Mouse (Mus musculus): Measurements from ENCODE around the gene Ranbp3l. TPM values are rescaled to one million over a fixed set of nuclear protein-coding genes. Genes with fewer than 3 reads are reported as not detected.

The Ranbp3l gene
- polyA plus RNA-seq, 1 experiment from 2014 or later, result 0.09 TPM

- Histone ChIP-seq H3K27ac (ENCODE audit: low read depth) (no peak overlapping the region), H3K4me1 (ENCODE audit: insufficient read depth) (no peaks in the 10 kb centered on the region), H3K4me2 (no peak overlapping the region), H3K27me3 (ENCODE audit: insufficient read depth, low read length) (no peaks in the 10 kb centered on the region), H3K9ac (no peak overlapping the region), H3K36me3 (ENCODE audit: insufficient read depth) (peaks cover 66% of the 10 kb centered on the region), H3K4me3 (ENCODE audit: low read depth, low read length) (no peak overlapping the region), H3K9me3 (ENCODE audit: low read depth, low read length) (no peaks in the 10 kb centered on the region)
- WGBS, result 66% methylated on average over 3 of the region's 3 CpGs
- no peak for DNase-seq
- no peak for ATAC-seq (ENCODE audit: insufficient read depth)
- no peak for TF ChIP-seq CTCF (IDR thresholded peaks at IDR 0.05; ENCODE audit: low read depth)
Measured at GRCm38 (mm10) chr15:9111648-9112047, 143.9 kb downstream of the Ranbp3l start.

GRCm38 (mm10) chr15:9113556-9113955, 145.8 kb downstream of the Ranbp3l start:
- Histone ChIP-seq H3K27ac (ENCODE audit: low read depth) (no peak overlapping the region), H3K9me3 (ENCODE audit: low read depth, low read length) (no peaks in the 10 kb centered on the region), H3K9ac (no peak overlapping the region), H3K4me2 (no peak overlapping the region), H3K27me3 (ENCODE audit: insufficient read depth, low read length) (no peaks in the 10 kb centered on the region), H3K4me3 (ENCODE audit: low read depth, low read length) (no peak overlapping the region), H3K4me1 (ENCODE audit: insufficient read depth) (no peaks in the 10 kb centered on the region), H3K36me3 (ENCODE audit: insufficient read depth) (peaks cover 74% of the 10 kb centered on the region)
- WGBS, result 61% methylated on average over 9 of the region's 9 CpGs
- TF ChIP-seq CTCF (IDR thresholded peaks at IDR 0.05; ENCODE audit: low read depth), result no peak
- DNase-seq, result peak; percentile 83
- 0 out of 2 replicates have a peak, but pooled peaks have one; percentile 28 for ATAC-seq (ENCODE audit: insufficient read depth)

- WGBS, result 44% methylated on average over 4 of the region's 4 CpGs
- Histone ChIP-seq H3K4me3 (ENCODE audit: low read depth, low read length) (no peak overlapping the region), H3K4me1 (ENCODE audit: insufficient read depth) (no peaks in the 10 kb centered on the region), H3K27ac (ENCODE audit: low read depth) (no peak overlapping the region), H3K9me3 (ENCODE audit: low read depth, low read length) (no peaks in the 10 kb centered on the region), H3K9ac (no peak overlapping the region), H3K4me2 (no peak overlapping the region), H3K27me3 (ENCODE audit: insufficient read depth, low read length) (no peaks in the 10 kb centered on the region), H3K36me3 (ENCODE audit: insufficient read depth) (peaks cover 80% of the 10 kb centered on the region)
- ATAC-seq (ENCODE audit: insufficient read depth) (0 out of 2 replicates have a peak, but pooled peaks have one; percentile 12), DNase-seq (no peak)
- no peak for TF ChIP-seq CTCF (IDR thresholded peaks at IDR 0.05; ENCODE audit: low read depth)
Measured at GRCm38 (mm10) chr15:9114131-9114530, 146.4 kb downstream of the Ranbp3l start.

- no peak for TF ChIP-seq CTCF (IDR thresholded peaks at IDR 0.05; ENCODE audit: low read depth)
- ATAC-seq (ENCODE audit: insufficient read depth), result peak; percentile 16; the same call in 1 of the 2 replicates
- 27% methylated on average over 5 of the region's 5 CpGs for WGBS
- DNase-seq, result no peak
- no peak overlapping the region for H3K4me3 ChIP-seq (ENCODE audit: low read depth, low read length)
- H3K9ac ChIP-seq, result no peak overlapping the region
- H3K27ac ChIP-seq (ENCODE audit: low read depth), result no peak overlapping the region
- H3K4me1 ChIP-seq (ENCODE audit: insufficient read depth), result no peaks in the 10 kb centered on the region
- peaks cover 85% of the 10 kb centered on the region for H3K36me3 ChIP-seq (ENCODE audit: insufficient read depth)
- no peaks in the 10 kb centered on the region for H3K9me3 ChIP-seq (ENCODE audit: low read depth, low read length)
- no peak overlapping the region for H3K4me2 ChIP-seq
- no peaks in the 10 kb centered on the region for H3K27me3 ChIP-seq (ENCODE audit: insufficient read depth, low read length)
Measured at GRCm38 (mm10) chr15:9114599-9114998, 146.8 kb downstream of the Ranbp3l start.

Other genes starting within 250 kb of the Ranbp3l start
- 38.6 and 42.1 TPM in 2 replicates for gene Nadk2, start 103.3 kb downstream of the Ranbp3l start, polyA plus RNA-seq (2014; fragmentation: Nextera tagmentation; extraction: Ambion mirVana)
- gene Lmbrd2, start 172.6 kb downstream of the Ranbp3l start, polyA plus RNA-seq (2014; fragmentation: Nextera tagmentation; extraction: Ambion mirVana), result 3.4 and 3.5 TPM in 2 replicates
- 102 and 106 TPM in 2 replicates for gene Skp2, start 187.5 kb downstream of the Ranbp3l start, polyA plus RNA-seq (2014; fragmentation: Nextera tagmentation; extraction: Ambion mirVana)

Measured in lung, embryonic 14.5 days (tissue).